Mouse (Mus musculus): ENCODE data around the gene Ccdc167.

The Ccdc167 gene

GRCm38 (mm10) chr17:29684275-29684674, 32.6 kb downstream of the Ccdc167 start:
- DNase-seq = no peak

DNA sequence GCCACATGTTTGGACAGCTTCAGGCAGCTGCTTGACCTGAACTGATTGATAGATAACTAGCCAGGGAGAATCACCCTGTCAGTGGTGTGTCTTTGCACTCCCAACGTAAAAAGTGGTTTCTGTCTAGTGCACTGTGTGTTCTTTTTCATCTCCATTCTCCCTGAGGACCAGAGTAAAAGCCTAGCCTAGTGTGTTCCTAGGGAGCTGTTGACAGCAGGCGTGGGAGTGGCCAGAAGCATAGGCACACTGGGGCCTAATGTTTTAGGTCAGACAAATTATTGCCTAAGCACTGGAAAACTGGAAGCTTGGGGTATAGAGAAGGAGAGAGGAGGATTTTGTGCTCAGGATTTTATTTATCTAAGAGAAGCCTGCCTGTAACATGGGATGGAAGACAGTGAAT, 33.7 kb downstream of the Ccdc167 start:
- DNase-seq = no peak

- no peak for DNase-seq
These were observed 34.6 kb downstream of the Ccdc167 start for GRCm38 (mm10) chr17:29682261-29682660.

DNA sequence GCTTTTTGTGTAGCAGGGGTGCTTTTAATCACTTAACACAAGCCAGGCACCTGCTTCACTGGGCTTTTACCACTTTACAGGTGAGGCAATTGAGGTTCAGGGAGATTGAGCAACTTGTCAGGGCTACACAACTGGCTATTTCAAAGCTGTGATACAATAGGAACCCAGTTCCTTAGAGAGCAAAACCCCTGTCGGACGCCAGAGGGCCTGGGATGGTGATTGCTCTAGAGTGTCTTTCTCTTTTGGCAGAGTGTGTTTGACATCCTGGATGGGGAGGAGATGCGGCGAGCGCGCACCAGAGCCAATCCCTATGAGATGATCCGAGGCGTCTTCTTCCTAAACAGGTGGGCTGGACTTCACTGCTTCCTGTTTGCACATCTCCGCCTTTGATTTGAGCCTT, 35.2 kb downstream of the Ccdc167 start:
- no peak for DNase-seq

DNA sequence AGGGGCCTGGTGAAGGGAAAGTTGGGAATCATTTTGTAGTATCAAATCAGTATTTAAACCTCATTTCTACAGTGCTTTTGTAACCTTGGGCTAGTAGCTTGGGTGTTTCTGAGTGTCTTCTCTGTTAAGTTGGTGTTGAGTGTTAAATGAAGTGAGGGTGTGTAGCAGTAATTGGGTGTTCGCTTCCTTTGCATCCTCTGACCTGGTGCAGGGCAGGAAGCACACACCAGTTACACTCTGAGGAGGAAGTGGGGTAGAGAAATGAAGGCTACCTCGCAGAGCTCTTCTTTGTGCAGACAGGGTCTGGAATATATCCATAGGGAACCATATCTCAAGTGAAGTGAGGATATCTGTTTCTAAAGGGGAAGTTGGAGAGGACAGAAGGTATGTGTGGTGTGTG, 35.9 kb downstream of the Ccdc167 start:
- no peak for DNase-seq

DNA sequence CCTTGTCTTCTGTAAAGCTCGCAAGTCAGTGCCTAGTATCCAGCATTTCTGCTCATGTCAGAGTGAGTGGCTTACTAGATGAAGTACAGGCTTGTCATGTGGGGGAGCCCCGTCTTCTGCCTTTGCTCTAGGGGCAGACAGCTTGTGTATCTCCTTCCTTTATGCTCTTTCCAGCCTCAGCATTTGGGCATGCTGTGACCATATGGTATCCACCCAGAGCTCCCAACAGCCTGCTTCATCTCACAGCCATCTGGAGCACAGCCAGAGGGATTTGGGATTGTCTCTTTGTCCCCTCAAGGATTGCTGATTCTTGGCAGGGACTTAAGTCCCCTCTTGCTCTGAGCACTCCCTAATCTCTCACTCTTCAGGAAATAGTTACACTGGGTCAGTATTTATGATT, 36.7 kb downstream of the Ccdc167 start:
- DNase-seq = no peak

GRCm38 (mm10) chr17:29679038-29679767, 37.6 kb downstream of the Ccdc167 start:
- no peak for DNase-seq

DNA sequence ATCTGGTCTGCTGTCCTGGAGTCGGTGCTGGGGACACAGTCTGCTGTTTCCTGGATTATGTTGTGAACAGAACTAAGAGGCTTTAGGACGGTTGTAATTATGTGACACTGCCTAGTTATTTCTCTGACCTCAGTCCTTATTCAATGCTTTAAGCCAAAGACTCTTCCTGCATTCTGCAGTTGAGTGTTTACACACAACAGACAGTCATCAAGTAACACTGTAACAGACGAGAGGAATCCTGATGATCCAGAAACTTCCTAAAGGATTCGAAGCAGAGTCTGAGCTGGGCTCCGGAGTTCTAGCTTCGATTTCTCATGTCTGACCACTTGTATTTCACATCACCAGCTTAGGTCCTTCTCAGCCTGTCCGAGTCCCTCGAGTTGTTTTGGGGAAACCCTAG, 38.3 kb downstream of the Ccdc167 start:
- DNase-seq = no peak

DNA sequence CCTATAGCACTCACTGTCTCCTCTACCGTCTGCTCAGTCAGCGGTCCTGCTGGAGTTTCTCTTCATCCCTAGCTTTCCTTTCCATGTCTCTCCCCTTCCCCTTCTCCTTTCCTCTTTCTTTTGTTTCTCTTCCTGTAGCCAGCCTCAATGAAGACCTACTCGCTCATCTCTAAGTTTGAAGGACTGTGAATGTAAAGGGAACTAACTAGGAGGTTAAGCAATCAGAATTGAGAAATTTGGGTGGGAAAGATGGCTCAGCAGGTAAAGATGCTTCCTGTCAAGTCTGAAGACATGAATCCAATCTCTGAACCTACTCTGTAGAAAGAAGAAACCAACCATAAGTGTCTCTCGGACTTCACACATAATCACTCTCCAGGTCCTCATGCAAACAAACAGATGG, 43.5 kb downstream of the Ccdc167 start:
- DNase-seq = no peak

DNA sequence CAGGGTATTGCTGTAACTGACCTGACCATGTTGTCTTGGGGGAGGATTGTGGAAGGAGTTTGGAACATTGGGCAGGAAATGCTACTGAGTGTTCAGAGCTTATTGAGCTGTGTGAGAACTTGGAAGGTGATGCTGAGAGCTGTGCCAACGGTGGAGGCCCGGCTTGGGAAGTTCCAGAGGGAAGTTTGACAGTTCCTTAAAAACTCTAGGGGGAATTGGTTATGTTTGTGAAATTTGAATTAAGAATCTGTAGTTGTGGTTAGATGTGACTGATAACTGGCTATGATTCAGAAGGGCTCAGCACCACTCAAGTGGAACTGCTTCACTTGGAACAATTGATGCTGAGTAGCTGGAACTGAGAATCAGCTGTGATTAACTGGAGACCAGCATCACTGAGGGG, 45.8 kb downstream of the Ccdc167 start:
- DNase-seq = no peak

DNA sequence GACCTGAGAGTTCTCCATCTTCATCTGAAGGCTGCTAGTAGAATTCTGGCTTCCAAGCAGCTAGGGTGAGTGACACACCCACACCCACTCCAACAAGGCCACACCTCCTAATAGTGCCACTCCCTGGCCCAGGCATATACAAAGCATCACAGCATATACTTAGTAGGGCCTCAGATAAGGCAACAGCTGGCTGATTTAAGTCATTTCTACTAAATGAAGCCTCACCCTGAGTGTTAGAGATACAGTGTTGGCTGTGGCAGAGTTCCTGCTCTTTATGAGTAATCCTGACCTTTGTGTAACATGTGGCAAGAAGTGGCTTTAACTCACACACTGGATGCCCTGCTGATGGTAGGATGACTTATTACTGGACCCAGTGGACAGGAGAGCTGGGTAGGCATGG, 46.9 kb downstream of the Ccdc167 start:
- no peak for DNase-seq

- DNase-seq = no peak
These were observed 47.8 kb downstream of the Ccdc167 start for GRCm38 (mm10) chr17:29669030-29669429.

GRCm38 (mm10) chr17:29668051-29668986, 48.5 kb downstream of the Ccdc167 start:
- DNase-seq = no peak

DNA sequence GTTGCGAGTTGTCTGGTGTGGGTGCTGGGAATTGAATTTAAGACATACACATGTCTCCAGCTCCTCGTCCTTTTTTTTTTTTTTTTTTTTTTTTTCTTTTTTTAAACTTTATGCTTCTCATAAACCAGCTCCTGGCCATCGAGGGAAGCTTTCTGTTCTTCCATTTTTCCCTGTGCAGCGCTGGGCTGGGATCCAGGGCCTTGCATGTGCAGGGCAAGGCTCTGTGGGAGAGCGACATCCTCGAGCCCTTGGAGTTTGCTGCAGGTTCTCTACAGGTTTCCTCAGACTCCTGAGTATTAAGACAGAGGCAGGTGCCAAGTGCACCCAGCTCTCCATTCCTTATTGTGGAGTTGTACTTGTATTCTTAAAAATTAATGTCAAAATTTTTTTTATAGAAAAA, 54.7 kb downstream of the Ccdc167 start:
- no peak for DNase-seq

GRCm38 (mm10) chr17:29660762-29661391, 56.0 kb downstream of the Ccdc167 start:
- DNase-seq = peak; percentile 56

GRCm38 (mm10) chr17:29660076-29660761, 56.6 kb downstream of the Ccdc167 start, which contains the start of gene Cmtr1:
Cmtr1 (plus strand) TSS chr17:29660595.
- DNase-seq = peak; percentile 96

DNA sequence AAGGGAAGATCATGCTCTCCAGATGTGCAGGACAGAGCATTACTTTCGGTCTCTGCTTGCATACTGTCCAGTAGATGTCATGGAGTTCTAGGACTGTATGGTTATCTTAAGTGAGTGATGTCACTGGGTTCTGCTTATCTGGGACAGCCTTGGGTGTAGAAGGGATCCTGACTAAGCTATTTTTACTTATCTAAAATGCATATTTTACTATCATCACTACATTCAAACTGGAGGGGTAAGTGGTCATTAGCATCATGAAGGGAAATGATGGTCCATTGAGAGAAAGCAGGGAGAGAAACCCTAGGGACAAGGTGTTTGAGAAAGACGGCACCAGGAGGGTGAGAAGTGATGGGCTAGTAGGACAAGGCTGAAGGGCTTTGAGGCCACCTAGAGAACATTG, 58.6 kb downstream of the Ccdc167 start:
- no peak for DNase-seq

GRCm38 (mm10) chr17:29642219-29642618, 74.6 kb downstream of the Ccdc167 start:
- no peak for DNase-seq

- DNase-seq = no peak
These were observed 75.9 kb downstream of the Ccdc167 start for GRCm38 (mm10) chr17:29640971-29641370.

- peak; percentile 15 for DNase-seq
These were observed 78.9 kb downstream of the Ccdc167 start for GRCm38 (mm10) chr17:29637895-29638294.

- no peak for DNase-seq
These were observed 79.5 kb downstream of the Ccdc167 start for GRCm38 (mm10) chr17:29637377-29637776.
